Mouse (Mus musculus) ZHBTc4 (cell line): ENCODE measurements around the gene Cks2.
"Not testable (repeated sequence)": the region's sequence is repeated elsewhere in the genome, so short reads cannot be mapped to it uniquely, and the experiment has no call there.

ENCODE experiments used
- DNase-seq: peaks from one replicate; pipeline ENCODE4 v3.0.0-alpha.2; 2011; ENCODE audit warnings: low read depth, low spot score

Cks2 gene

GRCm38 (mm10) chr13:51644829-51645789 lies at the start of gene Cks2:
TSS of gene Cks2 (plus strand) at chr13:51645232.
- DNase-seq, result peak; percentile 100

DNA sequence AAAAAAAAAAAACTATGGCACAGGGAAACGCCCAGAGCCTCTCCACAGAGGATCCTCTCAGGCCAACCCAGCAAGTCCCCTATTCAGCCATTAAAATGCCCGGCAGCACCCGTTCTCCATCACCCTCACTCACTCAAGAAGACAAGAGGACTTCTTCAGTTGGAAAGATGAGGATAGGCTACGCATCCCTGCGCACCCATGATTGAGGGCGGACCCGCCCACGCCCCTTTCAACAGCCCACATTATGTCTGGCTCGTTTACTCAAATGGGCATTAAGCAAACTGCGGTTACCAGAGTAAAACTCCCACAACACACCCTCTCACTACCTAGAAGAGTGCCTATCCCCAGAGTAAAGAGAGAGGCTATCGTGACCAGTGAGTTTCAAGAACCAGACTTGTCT lies 49.6 kb upstream of the Cks2 start:
- DNase-seq, result no peak

DNA sequence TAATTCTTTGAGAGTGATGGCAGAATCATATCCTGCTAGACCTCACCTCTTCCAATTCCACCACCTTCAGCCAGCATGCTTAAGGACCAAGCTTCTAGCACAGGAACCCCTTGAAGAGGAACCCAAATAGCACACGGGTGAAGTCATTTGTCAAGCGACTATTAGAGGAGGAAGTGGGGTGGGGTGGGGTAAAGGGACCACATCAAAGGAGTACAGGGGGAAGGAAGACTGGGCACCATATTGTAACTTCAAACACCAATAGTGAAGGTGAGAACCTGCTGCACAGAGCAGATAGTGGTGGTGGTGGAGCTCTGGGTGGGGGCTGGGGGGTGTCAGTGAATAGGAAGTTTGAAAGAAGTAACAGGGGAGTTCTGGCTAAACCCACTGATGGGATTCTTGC lies 47.0 kb upstream of the Cks2 start:
- no peak for DNase-seq

DNA sequence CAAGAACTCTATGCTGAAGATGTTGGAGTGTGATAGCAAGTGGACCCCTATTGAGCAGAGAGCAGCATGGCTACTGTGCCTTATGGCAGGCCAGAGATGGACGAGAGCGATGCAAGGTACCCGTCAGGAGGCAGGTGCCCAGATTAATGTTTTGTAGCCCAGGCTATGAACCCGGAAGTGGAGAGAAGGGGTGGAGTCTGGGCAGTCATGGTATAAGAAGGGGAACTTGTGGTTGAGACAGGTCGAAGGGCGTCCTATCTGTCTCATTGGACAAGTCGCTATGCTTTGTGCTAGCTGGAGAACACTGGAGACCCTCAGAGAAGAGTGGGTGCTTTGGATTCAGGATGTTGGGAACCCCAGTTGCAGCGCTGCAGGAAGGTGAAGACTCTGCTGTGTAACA lies 44.9 kb upstream of the Cks2 start:
- DNase-seq, result no peak

GRCm38 (mm10) chr13:51602764-51603163 lies 42.3 kb upstream of the Cks2 start:
- no peak for DNase-seq

DNA sequence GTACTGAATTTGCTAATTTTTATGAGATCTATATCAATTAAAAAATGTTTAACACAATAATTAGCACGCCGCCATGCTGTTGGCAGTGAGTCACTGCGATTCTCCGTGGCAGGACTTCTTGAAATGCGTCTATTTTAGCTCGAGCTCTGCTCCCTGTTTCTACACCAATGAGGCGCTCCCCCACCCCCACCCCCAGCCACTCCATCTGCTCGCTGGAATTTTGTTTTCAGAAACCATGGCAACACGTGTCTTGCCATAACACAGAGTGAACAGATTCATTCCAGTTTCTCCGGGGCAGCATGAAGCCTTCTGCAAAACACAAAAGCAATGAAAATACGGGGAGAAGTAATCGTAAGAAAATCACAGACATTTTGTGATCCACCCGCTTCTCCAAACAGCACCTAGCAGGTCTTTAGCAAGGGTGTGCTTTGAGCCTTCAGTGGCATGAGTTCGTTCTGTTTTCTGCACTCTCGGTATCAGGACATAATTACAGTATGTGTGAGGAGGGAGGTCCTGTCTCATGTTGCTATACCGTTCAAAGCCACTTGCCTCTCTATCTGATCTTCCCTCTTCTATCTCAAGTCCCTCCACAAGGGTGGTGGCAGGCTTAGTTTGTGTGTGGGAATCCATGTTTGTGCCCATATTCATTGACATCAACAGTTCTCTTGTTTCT lies 41.7 kb upstream of the Cks2 start:
- no peak for DNase-seq

GRCm38 (mm10) chr13:51603894-51604244 lies 41.2 kb upstream of the Cks2 start:
- peak; percentile 52 for DNase-seq

GRCm38 (mm10) chr13:51609231-51609630 lies 35.8 kb upstream of the Cks2 start:
- DNase-seq, result peak; percentile 68

GRCm38 (mm10) chr13:51611060-51611459 lies 34.0 kb upstream of the Cks2 start:
- peak; percentile 59 for DNase-seq

GRCm38 (mm10) chr13:51611500-51611899 lies 33.5 kb upstream of the Cks2 start:
- no peak for DNase-seq

GRCm38 (mm10) chr13:51615815-51616214 lies 29.2 kb upstream of the Cks2 start:
- peak; percentile 54 for DNase-seq

DNA sequence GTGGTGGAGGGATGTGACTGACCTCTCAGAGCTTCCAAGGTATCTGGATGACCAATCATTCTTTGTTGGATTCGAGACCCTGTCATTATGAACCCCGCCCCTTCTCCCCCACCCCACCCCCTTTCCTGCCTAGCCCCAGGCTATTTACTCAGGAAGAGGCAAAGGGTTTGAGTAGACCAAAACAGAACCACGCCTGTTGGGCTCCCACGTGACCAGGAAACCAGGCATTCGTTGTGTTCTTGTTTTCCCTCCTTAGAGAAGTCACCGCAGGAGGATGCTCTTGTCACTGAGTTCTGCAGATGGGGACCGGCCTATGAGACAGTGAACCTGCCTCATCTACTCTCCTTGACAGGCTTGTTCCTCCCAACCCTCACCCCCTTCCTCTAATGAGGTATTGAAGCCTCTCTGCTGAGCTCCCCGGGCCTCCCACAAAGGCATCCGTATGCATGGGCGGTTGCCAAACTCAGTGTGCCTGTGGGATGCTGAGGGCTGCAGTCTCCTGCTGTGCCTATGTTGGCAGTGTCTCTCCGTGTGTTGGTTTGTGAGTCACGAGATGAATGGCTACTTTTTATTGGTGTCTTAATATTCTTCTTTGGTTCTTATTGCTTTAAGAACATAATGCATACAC lies 28.5 kb upstream of the Cks2 start:
- peak; percentile 93 for DNase-seq

DNA sequence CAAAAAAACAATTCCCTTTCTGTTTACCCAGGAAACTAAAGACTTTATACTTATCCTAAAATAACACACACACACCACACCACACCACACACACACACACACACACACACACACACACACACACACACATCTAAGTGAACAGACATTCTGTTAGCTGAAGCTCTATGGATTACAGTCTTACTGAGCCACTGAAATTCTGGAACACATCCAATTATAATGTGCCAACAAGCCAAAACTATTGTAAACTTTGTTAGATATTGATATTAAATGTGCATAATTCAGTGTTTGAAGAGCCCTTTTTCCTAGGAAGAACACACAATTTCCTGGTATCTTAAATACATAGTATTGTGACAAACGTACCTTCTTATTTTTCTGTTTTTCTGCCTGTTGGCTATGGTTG lies 27.7 kb upstream of the Cks2 start:
- DNase-seq, result no peak

- peak; percentile 76 for DNase-seq
Measured at GRCm38 (mm10) chr13:51617861-51618260, 27.2 kb upstream of the Cks2 start.

GRCm38 (mm10) chr13:51618602-51619001 lies 26.4 kb upstream of the Cks2 start:
- DNase-seq, result no peak

GRCm38 (mm10) chr13:51622626-51623025 lies 22.4 kb upstream of the Cks2 start:
- DNase-seq, result no peak

DNA sequence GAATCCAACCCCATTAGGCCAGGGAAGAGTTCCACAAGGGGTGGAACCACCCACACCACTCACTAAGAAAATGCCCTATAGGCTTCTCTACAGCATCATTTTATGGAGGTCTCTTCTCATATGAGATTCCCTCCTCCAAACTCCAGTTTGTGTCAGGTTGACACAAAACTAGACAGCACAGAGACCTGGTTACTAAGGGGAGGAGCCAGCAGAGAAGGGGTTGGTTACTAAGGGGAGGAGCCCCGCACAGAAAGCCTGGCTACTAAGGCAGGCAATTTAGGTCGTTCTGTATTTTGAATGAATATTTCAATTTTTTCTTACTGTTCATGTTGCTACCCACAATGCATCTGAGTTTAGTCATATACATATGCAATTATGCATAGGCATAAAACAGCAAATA lies 21.4 kb upstream of the Cks2 start:
- no peak for DNase-seq

- DNase-seq, result peak; percentile 69
Measured at GRCm38 (mm10) chr13:51628273-51628848, 16.7 kb upstream of the Cks2 start.

- DNase-seq, result peak; percentile 94
Measured at GRCm38 (mm10) chr13:51631354-51631992, 13.6 kb upstream of the Cks2 start.

GRCm38 (mm10) chr13:51632560-51633218 lies 12.3 kb upstream of the Cks2 start:
- no peak for DNase-seq

DNA sequence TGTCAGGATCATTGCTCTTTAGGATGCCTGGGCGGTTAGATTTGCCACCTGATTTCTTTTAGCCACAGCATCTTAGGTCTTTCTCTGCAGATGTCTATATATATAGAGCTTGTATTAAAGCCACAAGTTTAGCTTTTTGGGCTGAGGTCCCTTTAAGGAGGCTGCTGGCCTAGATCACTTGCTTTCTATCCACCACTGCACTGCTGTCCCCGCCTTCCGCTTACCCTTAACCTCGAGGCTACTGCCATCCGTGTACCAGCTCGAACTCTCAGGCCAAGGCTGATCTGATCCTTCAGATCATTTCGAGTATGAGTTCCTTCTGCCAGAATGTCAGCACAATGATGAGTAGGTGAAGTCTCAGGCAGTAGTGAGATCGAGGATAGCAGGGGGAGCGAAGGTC lies 9.6 kb upstream of the Cks2 start:
- DNase-seq, result not testable (repeated sequence)
